Mouse (Mus musculus): ENCODE results near the gene Card10.

Card10 gene

DNA sequence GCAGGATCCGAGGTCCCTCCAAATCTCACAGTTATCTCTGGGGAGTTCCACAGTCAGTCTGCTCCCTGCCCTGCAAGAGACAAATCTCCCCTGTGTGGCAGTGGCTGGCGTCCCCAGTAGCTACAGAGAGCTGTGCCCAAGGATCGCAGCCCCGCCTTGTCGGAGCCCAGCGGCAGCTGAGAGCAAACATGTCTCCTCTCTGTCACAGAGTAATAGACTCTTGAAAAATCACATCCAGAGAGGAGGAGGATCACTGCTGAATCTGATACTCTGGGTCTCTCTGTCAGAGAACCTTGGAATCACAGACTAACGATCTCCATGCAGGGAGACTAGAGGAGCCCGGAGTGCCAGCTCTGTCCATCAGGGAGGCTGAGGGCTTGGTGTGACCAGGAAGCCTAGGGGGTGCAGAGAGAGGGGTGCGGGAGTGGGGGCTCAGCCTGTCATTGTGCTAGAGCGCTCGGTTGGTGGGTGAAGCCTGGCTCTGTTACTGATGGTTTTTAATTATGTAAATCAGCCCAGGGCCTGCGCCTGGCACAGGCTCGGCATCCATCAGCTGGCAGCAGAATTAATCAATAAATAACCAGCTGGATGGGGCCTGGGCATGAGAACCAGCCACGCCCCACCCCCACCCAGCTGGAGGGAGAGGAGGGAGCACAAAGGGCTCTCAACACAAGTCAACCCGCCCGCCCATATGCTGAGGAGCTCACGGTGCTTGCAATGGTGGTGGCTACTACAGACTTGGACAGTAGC lies 67.2 kb downstream of the Card10 start:
- no peak for DNase-seq (ENCODE audit: low read depth, low spot score)

DNA sequence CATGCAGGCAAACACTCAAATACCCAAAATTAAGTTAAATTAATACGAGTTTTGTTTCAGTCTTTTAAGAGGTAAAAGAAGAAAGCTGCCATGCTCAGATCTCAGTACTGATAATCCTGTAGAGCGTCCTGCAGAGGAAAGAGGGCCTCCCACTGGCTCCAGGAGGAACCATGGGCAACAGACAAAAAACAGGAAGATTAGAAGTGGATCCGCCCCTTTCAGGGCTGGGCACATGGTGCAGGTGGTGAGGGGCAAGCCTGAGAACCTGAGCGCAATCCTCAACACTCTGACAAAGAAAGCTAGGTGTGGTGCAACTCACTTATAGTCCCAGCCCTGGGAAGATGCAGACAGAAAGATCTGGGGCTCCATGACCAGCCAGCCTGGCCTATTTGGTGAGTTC lies 71.0 kb downstream of the Card10 start:
- no peak for DNase-seq (ENCODE audit: low read depth, low spot score)

GRCm38 (mm10) chr15:78730315-78731049 lies 72.4 kb downstream of the Card10 start:
- DNase-seq (ENCODE audit: low read depth, low spot score), result no peak

GRCm38 (mm10) chr15:78726697-78727096 lies 76.1 kb downstream of the Card10 start:
- DNase-seq (ENCODE audit: low read depth, low spot score), result no peak
